9 mouse cellular contexts compared by ENCODE assay signal in the genomic region with DNA sequence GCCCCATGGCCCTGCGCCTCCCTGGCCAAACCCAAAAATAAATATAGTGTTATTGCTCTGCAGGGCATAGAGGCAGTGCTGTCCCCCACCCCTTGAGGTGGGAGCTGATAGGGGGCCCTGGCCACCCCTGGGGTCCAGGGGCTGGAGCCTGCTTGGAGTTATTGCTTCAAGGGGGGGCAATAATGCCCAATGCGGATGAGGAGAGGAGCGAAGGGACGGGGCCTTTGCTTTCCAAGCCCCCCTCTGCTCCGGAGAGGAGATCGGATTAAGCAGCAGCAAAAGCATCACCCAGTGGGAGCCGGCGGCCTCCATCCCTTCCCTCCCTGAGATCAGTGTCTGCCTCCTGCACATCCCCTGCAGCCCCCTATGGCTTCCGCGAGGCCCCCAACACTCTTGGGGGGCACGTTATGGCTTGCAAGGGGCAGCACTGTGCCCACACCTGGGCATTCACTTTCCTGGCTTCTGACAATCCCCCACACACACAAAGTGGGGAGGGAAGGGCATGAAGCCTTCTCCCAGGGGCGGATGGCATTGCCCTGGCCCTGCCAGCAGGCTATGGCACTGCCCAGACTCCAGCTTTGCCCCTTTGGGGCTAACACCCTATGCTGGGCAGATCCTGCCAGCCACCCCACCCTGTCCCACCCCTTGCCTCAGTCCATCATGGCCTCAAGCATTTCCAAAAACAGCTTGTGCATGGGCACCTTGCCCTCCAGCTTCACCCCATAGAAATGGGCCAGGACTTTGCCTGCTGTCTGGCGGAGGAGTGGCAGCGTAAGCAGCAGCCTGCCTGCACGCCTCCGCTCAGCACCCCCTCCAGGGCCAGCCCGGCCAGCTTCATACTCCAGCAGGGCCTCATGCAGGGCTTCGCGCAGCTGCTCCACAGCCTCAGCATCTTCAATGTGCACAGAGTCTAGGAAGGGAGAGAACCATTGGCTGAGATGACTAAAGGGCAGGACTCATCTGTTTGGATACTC. TPM values are rescaled to one million over a fixed set of nuclear protein-coding genes. Genes with fewer than 3 reads are reported as not detected.
A peak's percentile ranks its signal among the peaks of the same experiment; 100 is the strongest.
DNase-seq lines count a peak whose midpoint lies in the region; ATAC-seq and TF ChIP-seq lines count a peak whose summit lies in the region.
"Had no signal": no experiment of that assay in that cellular context is flagged by ENCODE, and none has a peak within 500 bp of the region (broad histone marks: within the 10 kb centered on the region; RNA-seq: fewer than 3 reads in every experiment).

No protein-coding gene starts in this region.

- no peaks in the 10 kb centered on the region for H3K9me3 ChIP-seq in lung, embryonic 15.5 days
- H3K9me3 ChIP-seq in hindbrain, postnatal 0 days (ENCODE audit: low read length), result no peaks in the 10 kb centered on the region
- H3K9me3 ChIP-seq in neural tube, embryonic 13.5 days, result no peaks in the 10 kb centered on the region

- TF ChIP-seq CTCF in hindbrain, postnatal 0 days (IDR thresholded peaks at IDR 0.05; ENCODE audit: low read depth), result no peak

- H3K4me2 ChIP-seq in lung, embryonic 15.5 days, result peak overlapping the region; percentile 71
- H3K4me2 ChIP-seq in hindbrain, postnatal 0 days (ENCODE audit: low read depth, low read length), result peak overlapping the region; percentile 25
- peak overlapping the region; percentile 90 for H3K4me2 ChIP-seq in neural tube, embryonic 13.5 days

- peak overlapping the region; percentile 41; the same call in 1 of the 2 replicates for H3K9ac ChIP-seq in lung, embryonic 15.5 days
- H3K9ac ChIP-seq in hindbrain, postnatal 0 days (replicated peaks; ENCODE audit: low read length), result no peak overlapping the region; the same call in 1 of the 2 replicates
- peak overlapping the region; percentile 46 for H3K9ac ChIP-seq in neural tube, embryonic 13.5 days

- no peak for ATAC-seq in lung, embryonic 15.5 days (ENCODE audit: borderline replicate concordance, extremely low read depth, low FRiP score, low TSS enrichment)
- no peak for ATAC-seq in hindbrain, postnatal 0 days
- no peak for ATAC-seq in neural tube, embryonic 13.5 days (ENCODE audit: low read depth)

- H3K27ac ChIP-seq in lung, embryonic 15.5 days, result no peak overlapping the region
- no peak overlapping the region for H3K27ac ChIP-seq in hindbrain, postnatal 0 days
- H3K27ac ChIP-seq in neural tube, embryonic 13.5 days (replicated peaks), result no peak overlapping the region

- DNase-seq in adrenal gland, adult (ENCODE audit: inconsistent age in 2 of 2, low spot score in 1 of 2), result peak; percentile 38 to 52
- DNase-seq in adrenal gland, adult 2 months, result no peak
- no peak for DNase-seq in lung, postnatal 10 days
- no peak for DNase-seq in hindbrain, postnatal 0 days (ENCODE audit: low spot score)
- no peak for DNase-seq in urinary bladder, adult 2 months (ENCODE audit: low spot score)
- DNase-seq in left cerebral cortex, adult 11 months (ENCODE audit: low spot score), result no peak

- peaks cover 26% of the 10 kb centered on the region for H3K4me1 ChIP-seq in lung, embryonic 15.5 days
- peaks cover 10% of the 10 kb centered on the region; the same call in 1 of the 2 replicates for H3K4me1 ChIP-seq in hindbrain, postnatal 0 days (ENCODE audit: insufficient read depth, low read length)
- peaks cover 37% of the 10 kb centered on the region for H3K4me1 ChIP-seq in neural tube, embryonic 13.5 days (replicated peaks)

- H3K4me3 ChIP-seq in lung, embryonic 15.5 days, result peak overlapping the region; percentile 56
- no peak overlapping the region for H3K4me3 ChIP-seq in hindbrain, postnatal 0 days (ENCODE audit: low read length)
- H3K4me3 ChIP-seq in neural tube, embryonic 13.5 days, result peak overlapping the region; percentile 68

- H3K36me3 ChIP-seq in lung, embryonic 15.5 days, result peaks cover 33% of the 10 kb centered on the region
- peaks cover 35% of the 10 kb centered on the region for H3K36me3 ChIP-seq in hindbrain, postnatal 0 days (ENCODE audit: insufficient read depth, low read length)
- H3K36me3 ChIP-seq in neural tube, embryonic 13.5 days, result peaks cover 43% of the 10 kb centered on the region

- 82% methylated on average over 19 of the region's 19 CpGs for WGBS in lung, embryonic 15.5 days
- 78% methylated on average over 19 of the region's 19 CpGs for WGBS in hindbrain, postnatal 0 days
- 82% methylated on average over 19 of the region's 19 CpGs for WGBS in neural tube, embryonic 13.5 days

- H3K27me3 ChIP-seq in lung, embryonic 15.5 days, result no peaks in the 10 kb centered on the region
- no peaks in the 10 kb centered on the region for H3K27me3 ChIP-seq in hindbrain, postnatal 0 days (ENCODE audit: insufficient read depth, low read length)
- no peaks in the 10 kb centered on the region for H3K27me3 ChIP-seq in neural tube, embryonic 13.5 days

RNA-seq across cellular contexts. Expression of a gene that starts 1.5 kb away (rescaled TPM):
- total RNA-seq in adrenal gland, adult 2 months (2021), result 100 to 1,000 TPM; 297 to 298 TPM
- polyA plus RNA-seq in adrenal gland, adult 2 months (2012; rRNA removed), result 90.2 and 91.2 TPM in 2 replicates
- polyA plus RNA-seq in lung, embryonic 15.5 days (2015; fragmentation: Nextera tagmentation; extraction: Ambion mirVana), result 245 and 260 TPM in 2 replicates
- total RNA-seq in hindbrain, postnatal 0 days (2014; rRNA removed), result 184 and 228 TPM in 2 replicates
- polyA plus RNA-seq in hindbrain, postnatal 0 days (2015; fragmentation: Nextera tagmentation; extraction: Ambion mirVana), result 587 and 589 TPM in 2 replicates
- polyA plus RNA-seq in neural tube, embryonic 13.5 days (2015; fragmentation: Nextera tagmentation; extraction: Ambion mirVana), result 294 and 302 TPM in 2 replicates
- 308 and 425 TPM in 2 replicates for polyA plus RNA-seq in urinary bladder, adult 2 months (2012; rRNA removed)

RNA-seq across cellular contexts. Expression of a gene that starts 1.9 kb away (rescaled TPM):
- 100 to 1,000 TPM; 103 to 118 TPM for total RNA-seq in adrenal gland, adult 2 months (2021)
- 197 and 206 TPM in 2 replicates for polyA plus RNA-seq in adrenal gland, adult 2 months (2012; rRNA removed)
- polyA plus RNA-seq in lung, embryonic 15.5 days (2015; fragmentation: Nextera tagmentation; extraction: Ambion mirVana), result 137 and 153 TPM in 2 replicates
- total RNA-seq in hindbrain, postnatal 0 days (2014; rRNA removed), result 61.7 and 68.6 TPM in 2 replicates
- 109 and 111 TPM in 2 replicates for polyA plus RNA-seq in hindbrain, postnatal 0 days (2015; fragmentation: Nextera tagmentation; extraction: Ambion mirVana)
- polyA plus RNA-seq in neural tube, embryonic 13.5 days (2015; fragmentation: Nextera tagmentation; extraction: Ambion mirVana), result 117 and 159 TPM in 2 replicates
- 114 and 126 TPM in 2 replicates for polyA plus RNA-seq in urinary bladder, adult 2 months (2012; rRNA removed)

RNA-seq across cellular contexts. Expression of a gene that starts 10.2 kb away (rescaled TPM):
- 10 to 100 TPM; 29.3 to 62.8 TPM for total RNA-seq in adrenal gland, adult 2 months (2021)
- 67.6 and 87.7 TPM in 2 replicates for polyA plus RNA-seq in adrenal gland, adult 2 months (2012; rRNA removed)
- polyA plus RNA-seq in lung, embryonic 15.5 days (2015; fragmentation: Nextera tagmentation; extraction: Ambion mirVana), result 9.3 and 9.5 TPM in 2 replicates
- total RNA-seq in hindbrain, postnatal 0 days (2014; rRNA removed), result 47.0 and 61.6 TPM in 2 replicates
- 11.8 and 12.3 TPM in 2 replicates for polyA plus RNA-seq in hindbrain, postnatal 0 days (2015; fragmentation: Nextera tagmentation; extraction: Ambion mirVana)
- 15.5 and 16.9 TPM in 2 replicates for polyA plus RNA-seq in neural tube, embryonic 13.5 days (2015; fragmentation: Nextera tagmentation; extraction: Ambion mirVana)
- 55.8 and 59.1 TPM in 2 replicates for polyA plus RNA-seq in urinary bladder, adult 2 months (2012; rRNA removed)

RNA-seq across cellular contexts. Expression of a gene that starts 13.8 kb away (rescaled TPM):
- under 1 TPM in 1 of 2 experiments, not detected in 1; 0.58 TPM for total RNA-seq in adrenal gland, adult 2 months (2021)
- not detected in 2 replicates for polyA plus RNA-seq in adrenal gland, adult 2 months (2012; rRNA removed)
- polyA plus RNA-seq in lung, embryonic 15.5 days (2015; fragmentation: Nextera tagmentation; extraction: Ambion mirVana), result 2.5 and 3.4 TPM in 2 replicates
- 2.0 TPM in 1 of 2 replicates, not detected in the other for total RNA-seq in hindbrain, postnatal 0 days (2014; rRNA removed)
- polyA plus RNA-seq in hindbrain, postnatal 0 days (2015; fragmentation: Nextera tagmentation; extraction: Ambion mirVana), result 2.9 and 3.7 TPM in 2 replicates
- 3.0 and 7.9 TPM in 2 replicates for polyA plus RNA-seq in neural tube, embryonic 13.5 days (2015; fragmentation: Nextera tagmentation; extraction: Ambion mirVana)
- polyA plus RNA-seq in urinary bladder, adult 2 months (2012; rRNA removed), result 3.6 and 4.1 TPM in 2 replicates

RNA-seq across cellular contexts. Expression of a gene that starts 22.9 kb away (rescaled TPM):
- under 1 TPM in 1 of 2 experiments, not detected in 1; 0.31 TPM for total RNA-seq in adrenal gland, adult 2 months (2021)
- 0.06 TPM in 1 of 2 replicates, not detected in the other for polyA plus RNA-seq in adrenal gland, adult 2 months (2012; rRNA removed)
- 0.13 and 0.22 TPM in 2 replicates for polyA plus RNA-seq in lung, embryonic 15.5 days (2015; fragmentation: Nextera tagmentation; extraction: Ambion mirVana)
- 13.3 and 17.6 TPM in 2 replicates for total RNA-seq in hindbrain, postnatal 0 days (2014; rRNA removed)
- 15.9 and 21.7 TPM in 2 replicates for polyA plus RNA-seq in hindbrain, postnatal 0 days (2015; fragmentation: Nextera tagmentation; extraction: Ambion mirVana)
- polyA plus RNA-seq in neural tube, embryonic 13.5 days (2015; fragmentation: Nextera tagmentation; extraction: Ambion mirVana), result 3.4 and 5.2 TPM in 2 replicates
- 1.6 and 1.8 TPM in 2 replicates for polyA plus RNA-seq in urinary bladder, adult 2 months (2012; rRNA removed)
- polyA plus RNA-seq: large intestine, adult 2 months had no signal

Comparison
In these comparisons a context has a peak if more than half of its experiments do, and no peak if none do; other contexts are left out.
1. DNase-seq: peak in adrenal gland, adult (2 of 2); none in adrenal gland, adult 2 months (single experiment), lung, postnatal 10 days (single experiment), hindbrain, postnatal 0 days (single experiment), urinary bladder, adult 2 months (single experiment) and left cerebral cortex, adult 11 months (single experiment).
2. H3K4me2 ChIP-seq: peak in every context shown above with its lines; median percentile 90 in neural tube, embryonic 13.5 days; 71 in lung, embryonic 15.5 days; 25 in hindbrain, postnatal 0 days.